Mouse (Mus musculus) midbrain, embryonic 13.5 days (tissue): Measurements from ENCODE around the gene Tgoln1. TPM values are rescaled to one million over a fixed set of nuclear protein-coding genes. Genes with fewer than 3 reads are reported as not detected.

Source experiments
- polyA plus RNA-seq: library from polyadenylated mRNA; unstranded; fragments of >200 nt; fragmentation: Nextera tagmentation; extraction: Ambion mirVana; gene quantifications from 2 replicates; pipeline ENCODE4 v1.2.1, GENCODE M21; 2015

The Tgoln1 gene
- polyA plus RNA-seq, 1 experiment from 2014 or later: 39.6 TPM

Other genes with a start within 250 kb of the Tgoln1 start
- 14.5 and 15.9 TPM in 2 replicates for gene Vamp5, start 236.5 kb downstream of the Tgoln1 start, polyA plus RNA-seq
- 21.7 and 21.9 TPM in 2 replicates for gene Vamp8, start 226.3 kb downstream of the Tgoln1 start, polyA plus RNA-seq
- gene Ggcx, start 202.7 kb downstream of the Tgoln1 start, polyA plus RNA-seq: 14.4 and 18.7 TPM in 2 replicates
- 439 and 454 TPM in 2 replicates for gene Mat2a, start 177.4 kb downstream of the Tgoln1 start, polyA plus RNA-seq
- gene Sh2d6, start 95.3 kb downstream of the Tgoln1 start, polyA plus RNA-seq: 1.5 TPM in 2 replicates
- gene Capg, start 72.6 kb downstream of the Tgoln1 start, polyA plus RNA-seq: 5.3 and 5.7 TPM in 2 replicates
- gene Elmod3, start 18.6 kb downstream of the Tgoln1 start, polyA plus RNA-seq: 15.7 and 16.5 TPM in 2 replicates
- gene Retsat, start 18.5 kb downstream of the Tgoln1 start, polyA plus RNA-seq: 5.0 and 6.2 TPM in 2 replicates
- gene Tcf7l1, start 172.3 kb upstream of the Tgoln1 start, polyA plus RNA-seq: 7.9 and 9.7 TPM in 2 replicates